Mouse (Mus musculus) ES-E14 (cell line): Measurements from ENCODE around the gene St8sia4.

Experiments
- CHD2 ChIP-seq: IDR thresholded peaks from 2 replicates; pipeline ENCODE4 v1.6.1; 2014; ENCODE audit warnings: mild to moderate bottlenecking, low read depth, low read length, inconsistent platforms
- HCFC1 ChIP-seq: IDR thresholded peaks from 2 replicates; pipeline ENCODE4 v1.6.1; 2012; ENCODE audit warnings: low read length, inconsistent platforms, borderline replicate concordance; ENCODE audit not compliant: insufficient read depth
- MAFK ChIP-seq: IDR thresholded peaks from 2 replicates; pipeline ENCODE4 v1.6.1; 2014; ENCODE audit warnings: mild to moderate bottlenecking, low read depth, low read length, inconsistent platforms; ENCODE audit not compliant: insufficient read depth
- ZC3H11A ChIP-seq: IDR thresholded peaks from 2 replicates; pipeline ENCODE4 v1.6.1; 2012; ENCODE audit warnings: low read depth, mild to moderate bottlenecking, inconsistent platforms, low read length, borderline replicate concordance
- ZNF384 ChIP-seq: IDR thresholded peaks from 2 replicates; pipeline ENCODE4 v1.6.1; 2012; ENCODE audit warnings: low read depth, low read length, inconsistent platforms

DNA sequence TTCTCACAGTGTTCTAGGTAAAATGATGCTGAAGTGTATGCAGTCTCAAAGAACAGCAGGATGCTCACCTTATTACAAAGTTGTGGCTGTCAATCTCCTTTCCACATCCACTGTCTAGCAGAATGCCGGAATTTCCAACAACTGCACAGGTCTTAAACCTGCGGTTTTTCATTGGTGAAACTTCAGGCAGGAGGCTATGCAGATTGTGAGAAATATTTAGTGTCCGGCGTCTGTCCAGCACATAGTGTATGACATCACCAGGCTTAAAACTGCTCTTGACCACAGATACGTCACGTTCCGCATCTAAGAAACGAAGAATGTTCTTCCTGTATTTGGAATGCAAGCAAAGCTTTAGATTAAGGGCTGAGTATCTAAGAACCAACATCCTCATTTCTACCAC lies 13.9 kb downstream of the St8sia4 start:
- TF ChIP-seq ZC3H11A (no peak), CHD2 (no peak), MAFK (no peak), ZNF384 (no peak), HCFC1 (no peak)
